Mouse (Mus musculus) forelimb bud, embryonic 11.5 days (tissue): ENCODE results near the gene Grrp1.
"Not testable (repeated sequence)": the region's sequence is repeated elsewhere in the genome, so short reads cannot be mapped to it uniquely, and the experiment has no call there.

Source experiments
- DNase-seq: peaks from one replicate; pipeline ENCODE4 v3.0.0-alpha.2; 2012; ENCODE audit warnings: low read depth, low spot score

Gene Grrp1

GRCm38 (mm10) chr4:134253722-134254324 is at the start of gene Grrp1:
TSS of gene Grrp1 (minus strand) at chr4:134254106.
- no peak for DNase-seq

GRCm38 (mm10) chr4:134302084-134302483 is 48.2 kb upstream of the Grrp1 start:
- no peak for DNase-seq

- DNase-seq = no peak
These were observed 46.4 kb upstream of the Grrp1 start for GRCm38 (mm10) chr4:134300316-134300715.

GRCm38 (mm10) chr4:134299498-134299810 is 45.5 kb upstream of the Grrp1 start:
- DNase-seq = no peak

- DNase-seq = no peak
These were observed 45.0 kb upstream of the Grrp1 start for GRCm38 (mm10) chr4:134298626-134299497.

GRCm38 (mm10) chr4:134297369-134297768 is 43.5 kb upstream of the Grrp1 start:
- no peak for DNase-seq

GRCm38 (mm10) chr4:134296523-134296922 is 42.6 kb upstream of the Grrp1 start:
- DNase-seq = no peak

GRCm38 (mm10) chr4:134296096-134296495 is 42.2 kb upstream of the Grrp1 start:
- not testable (repeated sequence) for DNase-seq

- no peak for DNase-seq
These were observed 39.8 kb upstream of the Grrp1 start for GRCm38 (mm10) chr4:134293692-134294163.

GRCm38 (mm10) chr4:134293061-134293691 is 39.3 kb upstream of the Grrp1 start:
- DNase-seq = no peak

GRCm38 (mm10) chr4:134292067-134292466 is 38.2 kb upstream of the Grrp1 start:
- peak; percentile 85 for DNase-seq

- DNase-seq = no peak
These were observed 34.7 kb upstream of the Grrp1 start for GRCm38 (mm10) chr4:134288397-134289256.

GRCm38 (mm10) chr4:134287575-134288025 is 33.7 kb upstream of the Grrp1 start, which contains the start of gene Pdik1l:
TSS of gene Pdik1l (minus strand) at chr4:134287895.
- peak; percentile 86 for DNase-seq

GRCm38 (mm10) chr4:134287168-134287564 is 33.3 kb upstream of the Grrp1 start:
- DNase-seq = peak; percentile 93

- DNase-seq = no peak
These were observed 32.6 kb upstream of the Grrp1 start for GRCm38 (mm10) chr4:134286226-134287167.

- no peak for DNase-seq
These were observed 31.0 kb upstream of the Grrp1 start for GRCm38 (mm10) chr4:134284942-134285341.

GRCm38 (mm10) chr4:134273417-134274345 is 19.8 kb upstream of the Grrp1 start:
- DNase-seq = peak; percentile 68

- no peak for DNase-seq
These were observed 19.0 kb upstream of the Grrp1 start for GRCm38 (mm10) chr4:134272731-134273416.

GRCm38 (mm10) chr4:134271979-134272378 is 18.1 kb upstream of the Grrp1 start:
- DNase-seq = no peak
